Mouse (Mus musculus): ENCODE measurements around the gene Hira.

DNA sequence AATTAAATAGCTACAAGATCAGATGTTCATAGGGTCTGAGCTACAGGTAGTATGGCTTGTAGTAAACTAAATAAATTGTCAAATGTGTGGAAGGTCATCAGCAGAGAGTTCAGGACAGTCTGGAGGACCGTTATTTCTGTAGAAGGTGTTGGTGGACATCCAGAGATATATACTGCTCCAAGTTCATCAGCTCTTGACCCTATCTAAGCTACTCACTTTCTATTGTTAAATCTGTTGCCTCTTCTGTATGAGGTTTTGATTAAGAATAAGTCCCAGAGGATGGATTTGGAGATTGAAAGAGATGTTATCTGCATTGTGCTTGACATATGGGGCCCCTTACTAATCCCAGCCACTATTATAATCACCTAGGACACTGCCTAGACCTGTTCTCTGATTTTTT is 129.9 kb downstream of the Hira start:
- no peak for TF ChIP-seq CTCF (conservative IDR thresholded peaks at IDR 0.05; ENCODE audit: insufficient read depth, insufficient read length, low read depth, low read length)
- TF ChIP-seq POLR2A (IDR thresholded peaks at IDR 0.05; ENCODE audit: low read depth, low read length): no peak
